Mouse (Mus musculus): ENCODE data around the gene Rfxap. TPM values are rescaled to one million over a fixed set of nuclear protein-coding genes. Genes with fewer than 3 reads are reported as not detected.

Gene Rfxap
- polyA plus RNA-seq, 1 experiment = 13.2 TPM

GRCm38 (mm10) chr3:54803713-54804112 is 3.9 kb downstream of the Rfxap start:
- TF ChIP-seq POLR2A (IDR thresholded peaks at IDR 0.05; ENCODE audit: borderline replicate concordance, extremely low read depth, low read depth, low read length) (no peak), CTCF (IDR thresholded peaks at IDR 0.05; ENCODE audit: insufficient read depth, low read length) (no peak)
- H3K4me1 ChIP-seq (ENCODE audit: control insufficient read depth, insufficient read depth, low read length) = peaks cover 13% of the 10 kb centered on the region
- no peak for DNase-seq
- WGBS = 94% methylated on average over 8 of the region's 8 CpGs
- H3K4me3 ChIP-seq (replicated peaks; ENCODE audit: extremely low read depth, low read depth, low read length) = no peak overlapping the region

GRCm38 (mm10) chr3:54797211-54797610 is 10.4 kb downstream of the Rfxap start:
- Histone ChIP-seq H3K4me1 (ENCODE audit: control insufficient read depth, insufficient read depth, low read length) (no peaks in the 10 kb centered on the region), H3K4me3 (replicated peaks; ENCODE audit: extremely low read depth, low read depth, low read length) (no peak overlapping the region)
- 43% methylated on average over 16 of the region's 16 CpGs for WGBS
- DNase-seq = peak; percentile 49
- TF ChIP-seq POLR2A (IDR thresholded peaks at IDR 0.05; ENCODE audit: borderline replicate concordance, extremely low read depth, low read depth, low read length) (no peak), CTCF (IDR thresholded peaks at IDR 0.05; ENCODE audit: insufficient read depth, low read length) (peak; percentile 64)

GRCm38 (mm10) chr3:54795806-54796205 is 11.8 kb downstream of the Rfxap start:
- DNase-seq = no peak
- TF ChIP-seq POLR2A (IDR thresholded peaks at IDR 0.05; ENCODE audit: borderline replicate concordance, extremely low read depth, low read depth, low read length) (no peak), CTCF (IDR thresholded peaks at IDR 0.05; ENCODE audit: insufficient read depth, low read length) (peak; percentile 14; the same call in 1 of the 2 replicates)
- WGBS = 95% methylated on average over 1 of the region's 1 CpGs
- H3K4me1 ChIP-seq (ENCODE audit: control insufficient read depth, insufficient read depth, low read length) = no peaks in the 10 kb centered on the region
- no peak overlapping the region for H3K4me3 ChIP-seq (replicated peaks; ENCODE audit: extremely low read depth, low read depth, low read length)

GRCm38 (mm10) chr3:54795379-54795778 is 12.2 kb downstream of the Rfxap start:
- H3K4me3 ChIP-seq (replicated peaks; ENCODE audit: extremely low read depth, low read depth, low read length) = no peak overlapping the region
- no peak for DNase-seq
- WGBS = 96% methylated on average over 5 of the region's 5 CpGs
- TF ChIP-seq POLR2A (IDR thresholded peaks at IDR 0.05; ENCODE audit: borderline replicate concordance, extremely low read depth, low read depth, low read length) (no peak), CTCF (IDR thresholded peaks at IDR 0.05; ENCODE audit: insufficient read depth, low read length) (no peak)
- H3K4me1 ChIP-seq (ENCODE audit: control insufficient read depth, insufficient read depth, low read length) = no peaks in the 10 kb centered on the region

GRCm38 (mm10) chr3:54793762-54794161 is 13.8 kb downstream of the Rfxap start:
- WGBS = 89% methylated on average over 6 of the region's 6 CpGs
- DNase-seq = no peak
- TF ChIP-seq POLR2A (IDR thresholded peaks at IDR 0.05; ENCODE audit: borderline replicate concordance, extremely low read depth, low read depth, low read length) (no peak), CTCF (IDR thresholded peaks at IDR 0.05; ENCODE audit: insufficient read depth, low read length) (no peak)
- Histone ChIP-seq H3K4me1 (ENCODE audit: control insufficient read depth, insufficient read depth, low read length) (no peaks in the 10 kb centered on the region), H3K4me3 (replicated peaks; ENCODE audit: extremely low read depth, low read depth, low read length) (no peak overlapping the region)

GRCm38 (mm10) chr3:54791822-54792677 is 15.5 kb downstream of the Rfxap start:
- no peak overlapping the region for H3K4me3 ChIP-seq (replicated peaks; ENCODE audit: extremely low read depth, low read depth, low read length)
- no peak for DNase-seq
- 68% methylated on average over 10 of the region's 10 CpGs for WGBS
- H3K4me1 ChIP-seq (ENCODE audit: control insufficient read depth, insufficient read depth, low read length) = no peaks in the 10 kb centered on the region
- TF ChIP-seq POLR2A (IDR thresholded peaks at IDR 0.05; ENCODE audit: borderline replicate concordance, extremely low read depth, low read depth, low read length) (no peak), CTCF (IDR thresholded peaks at IDR 0.05; ENCODE audit: insufficient read depth, low read length) (no peak)

GRCm38 (mm10) chr3:54790601-54791000 is 17.0 kb downstream of the Rfxap start:
- no peak overlapping the region for H3K4me3 ChIP-seq (replicated peaks; ENCODE audit: extremely low read depth, low read depth, low read length)
- H3K4me1 ChIP-seq (ENCODE audit: control insufficient read depth, insufficient read depth, low read length) = no peaks in the 10 kb centered on the region
- 49% methylated on average over 2 of the region's 2 CpGs for WGBS
- DNase-seq = no peak
- TF ChIP-seq POLR2A (IDR thresholded peaks at IDR 0.05; ENCODE audit: borderline replicate concordance, extremely low read depth, low read depth, low read length) (no peak), CTCF (IDR thresholded peaks at IDR 0.05; ENCODE audit: insufficient read depth, low read length) (no peak)

GRCm38 (mm10) chr3:54775989-54776631 is 31.5 kb downstream of the Rfxap start:
- DNase-seq = no peak
- WGBS = 74% methylated on average over 7 of the region's 7 CpGs
- no peak for TF ChIP-seq POLR2A (IDR thresholded peaks at IDR 0.05; ENCODE audit: borderline replicate concordance, extremely low read depth, low read depth, low read length)
- no peak for TF ChIP-seq CTCF (IDR thresholded peaks at IDR 0.05; ENCODE audit: insufficient read depth, low read length)
- Histone ChIP-seq H3K4me1 (ENCODE audit: control insufficient read depth, insufficient read depth, low read length) (no peaks in the 10 kb centered on the region), H3K4me3 (replicated peaks; ENCODE audit: extremely low read depth, low read depth, low read length) (no peak overlapping the region)

- TF ChIP-seq POLR2A (IDR thresholded peaks at IDR 0.05; ENCODE audit: borderline replicate concordance, extremely low read depth, low read depth, low read length) (no peak), CTCF (IDR thresholded peaks at IDR 0.05; ENCODE audit: insufficient read depth, low read length) (no peak)
- no peak for DNase-seq
- Histone ChIP-seq H3K4me1 (ENCODE audit: control insufficient read depth, insufficient read depth, low read length) (no peaks in the 10 kb centered on the region), H3K4me3 (replicated peaks; ENCODE audit: extremely low read depth, low read depth, low read length) (no peak overlapping the region)
- 85% methylated on average over 6 of the region's 6 CpGs for WGBS
Measured at GRCm38 (mm10) chr3:54773613-54774012, 34.0 kb downstream of the Rfxap start.
